Mouse (Mus musculus) B cell, adult 62 days (primary cell): ENCODE results near the gene Olfr480. TPM values are rescaled to one million over a fixed set of nuclear protein-coding genes. Genes with fewer than 3 reads are reported as not detected.

Experiments used
- total RNA-seq: library from RNA; stranded (reverse); gene quantifications from 4 replicates; pipeline ENCODE4 v1.2.4, GENCODE M21; 2023

The Olfr480 gene
- not detected in 4 replicates for total RNA-seq

GRCm38 (mm10) chr7:108067246-108067645, at the start of gene Olfr480:
TSS of gene Olfr480 (minus strand) at chr7:108067346.

GRCm38 (mm10) chr7:108100549-108100948, 33.4 kb upstream of the Olfr480 start, which contains the start of gene Olfr483:
TSS of gene Olfr483 (plus strand) at chr7:108100849.

GRCm38 (mm10) chr7:108097486-108097885, 30.3 kb upstream of the Olfr480 start, which contains the start of gene Olfr482:
TSS of gene Olfr482 (minus strand) at chr7:108097586.

GRCm38 (mm10) chr7:108079555-108079954, 12.4 kb upstream of the Olfr480 start, which contains the start of gene Olfr481:
TSS of gene Olfr481 (plus strand) at chr7:108079855.

GRCm38 (mm10) chr7:108050393-108050792, 16.8 kb downstream of the Olfr480 start, which contains the start of gene Olfr479:
TSS of gene Olfr479 (plus strand) at chr7:108050693.

GRCm38 (mm10) chr7:108033889-108034288, 33.3 kb downstream of the Olfr480 start, which contains the start of gene Olfr478:
TSS of gene Olfr478 (minus strand) at chr7:108033989.

Other genes with a start within 250 kb of the Olfr480 start
- not detected in 4 replicates for gene Olfr469, start 241.8 kb downstream of the Olfr480 start, total RNA-seq
- not detected in 4 replicates for gene Olfr470, start 219.9 kb downstream of the Olfr480 start, total RNA-seq
- gene Olfr472, start 169.4 kb downstream of the Olfr480 start, total RNA-seq: 0.09 to 0.14 TPM in 2 of 4 replicates, not detected in the others
- gene Olfr473, start 136.9 kb downstream of the Olfr480 start, total RNA-seq: not detected in 4 replicates
- gene Olfr474, start 112.7 kb downstream of the Olfr480 start, total RNA-seq: not detected in 4 replicates
- not detected in 4 replicates for gene Olfr476, start 102.5 kb downstream of the Olfr480 start, total RNA-seq
- gene Olfr477, start 80.7 kb downstream of the Olfr480 start, total RNA-seq: not detected in 4 replicates
- not detected in 4 replicates for gene Olfr478, start 33.4 kb downstream of the Olfr480 start, total RNA-seq
- gene Olfr479, start 16.7 kb downstream of the Olfr480 start, total RNA-seq: not detected in 4 replicates
- not detected in 4 replicates for gene Olfr481, start 12.5 kb upstream of the Olfr480 start, total RNA-seq
- gene Olfr482, start 30.2 kb upstream of the Olfr480 start, total RNA-seq: 0.77 to 1.7 TPM (median 1.5 TPM) in 4 replicates
- not detected in 4 replicates for gene Olfr483, start 33.5 kb upstream of the Olfr480 start, total RNA-seq
- not detected in 4 replicates for gene Olfr484, start 60.1 kb upstream of the Olfr480 start, total RNA-seq
- not detected in 4 replicates for gene Olfr485, start 92.5 kb upstream of the Olfr480 start, total RNA-seq
- not detected in 4 replicates for gene Olfr486, start 105.4 kb upstream of the Olfr480 start, total RNA-seq
- not detected in 4 replicates for gene Olfr487, start 147.3 kb upstream of the Olfr480 start, total RNA-seq
- gene Olfr488, start 191.0 kb upstream of the Olfr480 start, total RNA-seq: not detected in 4 replicates
- not detected in 4 replicates for gene Olfr490, start 221.6 kb upstream of the Olfr480 start, total RNA-seq
- not detected in 4 replicates for gene Olfr491, start 246.1 kb upstream of the Olfr480 start, total RNA-seq